Mouse (Mus musculus) heart, embryonic 14.5 days (tissue): ENCODE results near the gene Nipsnap1. TPM values are rescaled to one million over a fixed set of nuclear protein-coding genes. Genes with fewer than 3 reads are reported as not detected.

Experiments used
- ATAC-seq: fragments of 200-750 bp; cut with Nextera tagmentation; 2 replicates; pipeline ENCODE4 v1.8.0; 2017; ENCODE audit warnings: low read depth, moderate TSS enrichment; ENCODE audit not compliant: insufficient number of reproducible peaks, insufficient read depth, low FRiP score
- H3K27ac ChIP-seq, 2 experiments: fragments of 200-500 bp in 1 of 2; fragments of 300-500 bp in 1 of 2; sonication (generic) in 1 of 2; replicated peaks in 1 of 2; 2 replicates each; pipeline ENCODE4 v1.5.1; 2012 to 2014; ENCODE audit warnings: low read depth in 2 of 2, low read length in 2 of 2, control low read depth in 1 of 2, mild to moderate bottlenecking in 1 of 2, mixed read lengths in 1 of 2; ENCODE audit not compliant: control insufficient read depth in 1 of 2, insufficient read depth in 1 of 2
- H3K27me3 ChIP-seq: fragments of 300-500 bp; sonication (generic); 2 replicates; pipeline ENCODE4 v1.6.1; 2014; ENCODE audit warnings: mild to moderate bottlenecking, low read length, control low read depth; ENCODE audit not compliant: control insufficient read depth, insufficient read depth
- H3K36me3 ChIP-seq: fragments of 300-500 bp; sonication (generic); 2 replicates; pipeline ENCODE4 v1.6.1; 2014; ENCODE audit warnings: mild to moderate bottlenecking, control low read depth, low read length, mixed read lengths; ENCODE audit not compliant: control insufficient read depth, insufficient read depth
- H3K4me1 ChIP-seq, 2 experiments: fragments of 200-500 bp in 1 of 2; fragments of 300-500 bp in 1 of 2; sonication (generic) in 1 of 2; 2 replicates each; pipeline ENCODE4 v1.6.1; 2012 to 2014; ENCODE audit warnings: low read length in 2 of 2, control low read depth in 1 of 2, mixed read lengths in 1 of 2; ENCODE audit not compliant: control insufficient read depth in 2 of 2, insufficient read depth in 2 of 2
- H3K4me2 ChIP-seq: fragments of 300-500 bp; sonication (generic); 2 replicates; pipeline ENCODE4 v1.6.1; 2014; ENCODE audit warnings: mild to moderate bottlenecking, low read length
- H3K4me3 ChIP-seq, 2 experiments: fragments of 200-500 bp in 1 of 2; fragments of 300-500 bp in 1 of 2; sonication (generic) in 1 of 2; 2 replicates each; pipeline ENCODE4 v1.5.1; 2012 to 2014; ENCODE audit warnings: low read length in 2 of 2, mild to moderate bottlenecking in 2 of 2, control low read depth in 1 of 2, low read depth in 1 of 2, moderate library complexity in 1 of 2; ENCODE audit not compliant: control insufficient read depth in 1 of 2, insufficient read depth in 1 of 2
- H3K9ac ChIP-seq: fragments of 300-500 bp; sonication (generic); 2 replicates; pipeline ENCODE4 v1.6.1; 2014; ENCODE audit warnings: mild to moderate bottlenecking, low read length
- H3K9me3 ChIP-seq: fragments of 300-500 bp; sonication (generic); 2 replicates; pipeline ENCODE4 v1.6.1; 2016; ENCODE audit warnings: low read length, control low read depth; ENCODE audit not compliant: control insufficient read depth
- WGBS: fragments of 180-500 bp; shearing (Covaris S2); extraction: QIAGEN DNeasy Blood & Tissue Kit; methylation state at CpG from one replicate; pipeline ENCODE4 v1.1.7; 2014; 5-methylcytosine and 5-hydroxymethylcytosine counted together
- polyA plus RNA-seq: library from polyadenylated mRNA; unstranded; fragments of >200 nt; fragmentation: Nextera tagmentation; extraction: Ambion mirVana; gene quantifications from 2 replicates; pipeline ENCODE4 v1.2.1, GENCODE M21; 2014

Nipsnap1 gene
- polyA plus RNA-seq, 1 experiment from 2014 or later = 30.1 TPM

- no peaks in the 10 kb centered on the region for H3K9me3 ChIP-seq
- no peak overlapping the region for H3K9ac ChIP-seq
- H3K4me1 ChIP-seq = no peaks in the 10 kb centered on the region; a peak in 1 of 4 replicates
- no peak overlapping the region for H3K4me2 ChIP-seq
- H3K27me3 ChIP-seq = no peaks in the 10 kb centered on the region
- no peaks in the 10 kb centered on the region for H3K36me3 ChIP-seq
- H3K4me3 ChIP-seq = no peak overlapping the region
- WGBS = 48% methylated on average over 6 of the region's 6 CpGs
- H3K27ac ChIP-seq = no peak overlapping the region
- no peak for ATAC-seq
These were observed 37.0 kb upstream of the Nipsnap1 start for GRCm38 (mm10) chr11:4836755-4837154.

- no peak overlapping the region for H3K27ac ChIP-seq
- 55% methylated on average over 5 of the region's 5 CpGs for WGBS
- H3K4me1 ChIP-seq = no peaks in the 10 kb centered on the region; a peak in 1 of 4 replicates
- no peak overlapping the region for H3K9ac ChIP-seq
- no peaks in the 10 kb centered on the region for H3K9me3 ChIP-seq
- no peaks in the 10 kb centered on the region for H3K27me3 ChIP-seq
- H3K4me2 ChIP-seq = no peak overlapping the region
- H3K4me3 ChIP-seq = no peak overlapping the region
- H3K36me3 ChIP-seq = no peaks in the 10 kb centered on the region
- no peak for ATAC-seq
These were observed 36.4 kb upstream of the Nipsnap1 start for GRCm38 (mm10) chr11:4837342-4837741.

GRCm38 (mm10) chr11:4838235-4838634, 35.5 kb upstream of the Nipsnap1 start:
- H3K4me3 ChIP-seq = no peak overlapping the region
- no peak overlapping the region for H3K27ac ChIP-seq
- no peaks in the 10 kb centered on the region for H3K9me3 ChIP-seq
- ATAC-seq = no peak
- H3K36me3 ChIP-seq = no peaks in the 10 kb centered on the region
- no peaks in the 10 kb centered on the region for H3K27me3 ChIP-seq
- H3K4me1 ChIP-seq = no peaks in the 10 kb centered on the region; a peak in 1 of 4 replicates
- H3K9ac ChIP-seq = no peak overlapping the region
- 85% methylated on average over 1 of the region's 1 CpGs for WGBS
- no peak overlapping the region for H3K4me2 ChIP-seq

- no peaks in the 10 kb centered on the region for H3K36me3 ChIP-seq
- H3K4me2 ChIP-seq = no peak overlapping the region
- no peak overlapping the region for H3K9ac ChIP-seq
- WGBS = 81% methylated on average over 3 of the region's 3 CpGs
- no peak for ATAC-seq
- H3K4me1 ChIP-seq = no peaks in the 10 kb centered on the region; a peak in 1 of 4 replicates
- H3K9me3 ChIP-seq = no peaks in the 10 kb centered on the region
- H3K27me3 ChIP-seq = no peaks in the 10 kb centered on the region
- no peak overlapping the region for H3K27ac ChIP-seq
- H3K4me3 ChIP-seq = no peak overlapping the region
These were observed 32.7 kb upstream of the Nipsnap1 start for GRCm38 (mm10) chr11:4840942-4841526.

GRCm38 (mm10) chr11:4848483-4849248, 25.1 kb upstream of the Nipsnap1 start:
- Histone ChIP-seq H3K4me1 (peaks cover 0 to 6% of the 10 kb centered on the region in 2 experiments; a peak in 2 of 4 replicates), H3K9ac (peak overlapping the region; percentile 87), H3K27me3 (no peaks in the 10 kb centered on the region), H3K36me3 (no peaks in the 10 kb centered on the region), H3K9me3 (no peaks in the 10 kb centered on the region), H3K27ac (peak overlapping the region; percentile 53 to 88), H3K4me3 (peak overlapping the region; percentile 72 to 75), H3K4me2 (peak overlapping the region; percentile 70)
- no peak; the same call in none of the 2 replicates for ATAC-seq
- WGBS = under 1% methylated on average over 43 of the region's 50 CpGs

- no peaks in the 10 kb centered on the region for H3K27me3 ChIP-seq
- H3K36me3 ChIP-seq = no peaks in the 10 kb centered on the region
- H3K9ac ChIP-seq = peak within 1 kb of the TSS; percentile 87
- peak within 1 kb of the TSS; percentile 70 for H3K4me2 ChIP-seq
- WGBS = under 1% methylated on average over 59 of the region's 60 CpGs
- peak; percentile 98 for ATAC-seq
- H3K27ac ChIP-seq = peak within 1 kb of the TSS; percentile 68 to 88
- H3K4me3 ChIP-seq = peak within 1 kb of the TSS; percentile 72 to 75
- peaks cover 0 to 6% of the 10 kb centered on the region in 2 experiments; a peak in 2 of 4 replicates for H3K4me1 ChIP-seq
- no peaks in the 10 kb centered on the region for H3K9me3 ChIP-seq
These were observed 24.4 kb upstream of the Nipsnap1 start, which contains the start of gene Nf2 for GRCm38 (mm10) chr11:4849258-4849943. Gene Nf2, minus strand, starts transcription at chr11:4849536.

- no peak overlapping the region; a peak in 1 of 4 replicates for H3K4me3 ChIP-seq
- peaks cover 0 to 6% of the 10 kb centered on the region in 2 experiments; a peak in 2 of 4 replicates for H3K4me1 ChIP-seq
- 97% methylated on average over 2 of the region's 2 CpGs for WGBS
- peak overlapping the region; percentile 69 for H3K4me2 ChIP-seq
- no peak for ATAC-seq
- H3K36me3 ChIP-seq = no peaks in the 10 kb centered on the region
- no peak overlapping the region for H3K27ac ChIP-seq
- no peak overlapping the region for H3K9ac ChIP-seq
- no peaks in the 10 kb centered on the region for H3K27me3 ChIP-seq
- no peaks in the 10 kb centered on the region for H3K9me3 ChIP-seq
These were observed 23.3 kb upstream of the Nipsnap1 start for GRCm38 (mm10) chr11:4850404-4850803.
